Mouse (Mus musculus) cerebellum, adult 9-10 months (tissue): Measurements from ENCODE around the gene Actb.

Experiments
- DNase-seq: peaks from one replicate; pipeline ENCODE4 v3.0.0; 2022

Actb gene

GRCm38 (mm10) chr5:142875513-142875905, 31.0 kb downstream of the Actb start:
- DNase-seq: no peak

GRCm38 (mm10) chr5:142874791-142875512, 31.6 kb downstream of the Actb start:
- DNase-seq: no peak

- no peak for DNase-seq
Measured at GRCm38 (mm10) chr5:142873718-142874117, 32.8 kb downstream of the Actb start.

- no peak for DNase-seq
Measured at GRCm38 (mm10) chr5:142871765-142872164, 34.8 kb downstream of the Actb start.

GRCm38 (mm10) chr5:142869463-142869862, 37.1 kb downstream of the Actb start:
- no peak for DNase-seq

- peak; percentile 66 for DNase-seq
Measured at GRCm38 (mm10) chr5:142857763-142858229, 48.8 kb downstream of the Actb start.

GRCm38 (mm10) chr5:142856408-142856807, 50.1 kb downstream of the Actb start:
- no peak for DNase-seq

GRCm38 (mm10) chr5:142854877-142855276, 51.7 kb downstream of the Actb start:
- DNase-seq: peak; percentile 38

GRCm38 (mm10) chr5:142853585-142853984, 53.0 kb downstream of the Actb start:
- no peak for DNase-seq
